Comparison of ENCODE assay signal across 14 mouse cellular contexts in genomic region chr1:80153125-80153716, GRCm38 (mm10).
DNase-seq lines count a peak whose midpoint lies in the region; ATAC-seq and TF ChIP-seq lines count a peak whose summit lies in the region.
"Had no signal": no experiment of that assay in that cellular context is flagged by ENCODE, and none has a peak within 500 bp of the region (broad histone marks: within the 10 kb centered on the region; RNA-seq: fewer than 3 reads in every experiment).

No protein-coding gene starts in this region.

- DNase-seq in lung, postnatal 0 days (ENCODE audit: low spot score): no peak
- no peak for DNase-seq in lung, postnatal 14 days
- DNase-seq in CH12.LX (ENCODE audit: extremely low read depth) (peak; percentile 46), R1 (ENCODE audit: low read depth, low spot score) (peak; percentile 70)
- DNase-seq in urinary bladder, postnatal 25 days (ENCODE audit: low spot score): no peak
- DNase-seq: cerebellum, adult 11-12 months; lung, adult 2 months had no signal

- dilution Hi-C loops in CH12.LX (cut with MboI; ENCODE audit: extremely low pct_ligation_motif_present, extremely low pct_unique_long_range_greater_than_20kb, low sequenced_read_pairs): no loop called here

- no peak for ATAC-seq in lung, postnatal 0 days
- ATAC-seq in megakaryocyte-erythroid progenitor cell, adult 5-6 weeks (replicated peaks; ENCODE audit: low FRiP score, low TSS enrichment, poor library complexity, severe bottlenecking): peak; percentile 37; the same call in 1 of the 2 replicates
- no peak for ATAC-seq in intestine, postnatal 0 days
- ATAC-seq: forebrain, embryonic 13.5 days; inflammation-experienced regulatory T-cells, adult 6 months; midbrain, embryonic 16.5 days had no signal

- no peak overlapping the region for H3K9ac ChIP-seq in lung, postnatal 0 days (replicated peaks; ENCODE audit: low read depth)
- no peak overlapping the region for H3K9ac ChIP-seq in CH12.LX (ENCODE audit: insufficient read depth, low read depth)
- no peak overlapping the region for H3K9ac ChIP-seq in intestine, postnatal 0 days (ENCODE audit: low read depth, low read length)
- H3K9ac ChIP-seq: forebrain, embryonic 13.5 days; neural tube, embryonic 12.5 days had no signal

- H3K36me3 ChIP-seq in lung, postnatal 0 days (ENCODE audit: insufficient read depth, low read length): no peaks in the 10 kb centered on the region
- H3K36me3 ChIP-seq in CH12.LX (replicated peaks in 1 of 2; ENCODE audit: control insufficient read depth in 1 of 2, insufficient read depth in 1 of 2, low read length in 1 of 2): no peaks in the 10 kb centered on the region
- H3K36me3 ChIP-seq in intestine, postnatal 0 days (ENCODE audit: control insufficient read depth, insufficient read depth): no peaks in the 10 kb centered on the region
- H3K36me3 ChIP-seq: neural tube, embryonic 12.5 days had no signal

- TF ChIP-seq CTCF in lung, postnatal 0 days (IDR thresholded peaks at IDR 0.05): peak; percentile 20; the same call in 1 of the 2 replicates
- peak; percentile 55 to 68 for TF ChIP-seq CTCF in CH12.LX (conservative IDR thresholded peaks at IDR 0.05 in 1 of 2, IDR thresholded peaks at IDR 0.05 in 1 of 2; ENCODE audit: low read depth in 2 of 2, low read length in 2 of 2)
- TF ChIP-seq CTCF in intestine, postnatal 0 days (IDR thresholded peaks at IDR 0.05; ENCODE audit: low read depth): no peak

- 68% methylated on average over 7 of the region's 7 CpGs for WGBS in lung, postnatal 0 days
- WGBS in intestine, postnatal 0 days: 80% methylated on average over 7 of the region's 7 CpGs

- in situ Hi-C loops in CH12.LX (cut with MboI; ENCODE audit: low pct_ligation_motif_present, low pct_unique_long_range_greater_than_20kb, low sequenced_read_pairs): no loop called here

- peak; percentile 50 for TF ChIP-seq RAD21 in CH12.LX (IDR thresholded peaks at IDR 0.05; ENCODE audit: low read depth, low read length)

- no peak overlapping the region for H3K27ac ChIP-seq in lung, postnatal 0 days (ENCODE audit: low read length)
- no peak overlapping the region for H3K27ac ChIP-seq in CH12.LX (ENCODE audit: insufficient read depth, low read depth)
- no peak overlapping the region for H3K27ac ChIP-seq in intestine, postnatal 0 days (ENCODE audit: low read depth, low read length)
- H3K27ac ChIP-seq: forebrain, embryonic 13.5 days; neural tube, embryonic 12.5 days had no signal

- no peaks in the 10 kb centered on the region for H3K9me3 ChIP-seq in lung, postnatal 0 days (ENCODE audit: low read length)
- H3K9me3 ChIP-seq in CH12.LX (replicated peaks; ENCODE audit: low read length): peaks cover 2% of the 10 kb centered on the region
- H3K9me3 ChIP-seq in intestine, postnatal 0 days (ENCODE audit: control insufficient read depth): no peaks in the 10 kb centered on the region
- H3K9me3 ChIP-seq: forebrain, embryonic 13.5 days; neural tube, embryonic 12.5 days had no signal

- H3K27me3 ChIP-seq in lung, postnatal 0 days (replicated peaks; ENCODE audit: insufficient read depth, low read length): no peaks in the 10 kb centered on the region
- H3K27me3 ChIP-seq in CH12.LX (replicated peaks): no peaks in the 10 kb centered on the region
- H3K27me3 ChIP-seq in intestine, postnatal 0 days (replicated peaks; ENCODE audit: control insufficient read depth, insufficient read depth, low read length): no peaks in the 10 kb centered on the region
- H3K27me3 ChIP-seq: forebrain, embryonic 13.5 days; neural tube, embryonic 12.5 days had no signal

- no peak overlapping the region for H3K4me2 ChIP-seq in lung, postnatal 0 days (replicated peaks; ENCODE audit: low read depth, low read length)
- H3K4me2 ChIP-seq in CH12.LX (ENCODE audit: insufficient read depth, low read depth, poor library complexity, severe bottlenecking): no peak overlapping the region
- no peak overlapping the region for H3K4me2 ChIP-seq in intestine, postnatal 0 days (replicated peaks; ENCODE audit: low read depth)
- H3K4me2 ChIP-seq: forebrain, embryonic 13.5 days; heart, embryonic 11.5 days; neural tube, embryonic 12.5 days had no signal

- no peak for TF ChIP-seq POLR2A in CH12.LX (IDR thresholded peaks at IDR 0.05; ENCODE audit: low read depth, low read length)

- no peaks in the 10 kb centered on the region for H3K4me1 ChIP-seq in lung, postnatal 0 days (ENCODE audit: insufficient read depth, low read depth, low read length)
- H3K4me1 ChIP-seq in CH12.LX (ENCODE audit: control insufficient read depth in 1 of 2, insufficient read depth in 2 of 2): no peaks in the 10 kb centered on the region
- no peaks in the 10 kb centered on the region for H3K4me1 ChIP-seq in intestine, postnatal 0 days (replicated peaks; ENCODE audit: control insufficient read depth, insufficient read depth, low read length)
- H3K4me1 ChIP-seq: neural tube, embryonic 12.5 days had no signal

- no peaks in the 10 kb centered on the region for H3K79me2 ChIP-seq in CH12.LX (replicated peaks; ENCODE audit: control insufficient read depth, extremely low read depth, insufficient read depth, poor library complexity, severe bottlenecking)

- H3K4me3 ChIP-seq in lung, postnatal 0 days (ENCODE audit: low read depth, low read length): no peak overlapping the region
- no peak overlapping the region for H3K4me3 ChIP-seq in CH12.LX (replicated peaks in 1 of 3; ENCODE audit: low read depth in 2 of 3, low read length in 2 of 3, poor library complexity in 1 of 3)
- H3K4me3 ChIP-seq in intestine, postnatal 0 days (ENCODE audit: low read depth, low read length): no peak overlapping the region
- H3K4me3 ChIP-seq: forebrain, embryonic 13.5 days; neural tube, embryonic 12.5 days had no signal

- TF ChIP-seq EP300 in lung, postnatal 0 days (IDR thresholded peaks at IDR 0.05): no peak
- TF ChIP-seq EP300 in CH12.LX (IDR thresholded peaks at IDR 0.05; ENCODE audit: low read length): no peak

TF ChIP-seq in CH12.LX, 34 proteins besides CTCF, POLR2A, EP300 and RAD21:
- TF ChIP-seq SMC3 (IDR thresholded peaks at IDR 0.05; ENCODE audit: low read depth, low read length) (peak; percentile 29; the same call in 1 of the 2 replicates), POLR2AphosphoS2 (IDR thresholded peaks at IDR 0.05; ENCODE audit: low read depth, low read length) (no peak), CHD2 (IDR thresholded peaks at IDR 0.05; ENCODE audit: low read length) (no peak)

Comparison
In these comparisons a context has a peak if more than half of its experiments do, and no peak if none do; other contexts are left out.
1. DNase-seq: peak in CH12.LX (single experiment) and R1 (single experiment); none in lung, postnatal 0 days (single experiment), lung, postnatal 14 days (single experiment) and urinary bladder, postnatal 25 days (single experiment).